Mouse (Mus musculus) small intestine, adult 2 months (tissue): ENCODE measurements at regions not wholly inside any gene's neighbourhood (a gene's known extent, or its start where the extent isn't known, plus 50 kb on each side); places are given as distances from the start of the nearest gene placed in this dataset.

Source experiments
- H3K27ac ChIP-seq: fragments of 200-500 bp; 2 replicates; pipeline ENCODE4 v1.5.1; 2012; ENCODE audit warnings: low read depth, low read length, control low read depth, inconsistent platforms; ENCODE audit not compliant: insufficient read depth
- H3K27me3 ChIP-seq: fragments of 200-500 bp; 2 replicates; pipeline ENCODE4 v1.6.1; 2012; ENCODE audit warnings: mild to moderate bottlenecking, moderate library complexity, low read length, inconsistent platforms; ENCODE audit not compliant: control insufficient read depth, insufficient read depth
- H3K36me3 ChIP-seq: fragments of 200-500 bp; 2 replicates; pipeline ENCODE4 v1.6.1; 2012; ENCODE audit warnings: mild to moderate bottlenecking, low read length, control low read depth, inconsistent platforms; ENCODE audit not compliant: control insufficient read depth, insufficient read depth
- H3K4me1 ChIP-seq: fragments of 200-500 bp; 2 replicates; pipeline ENCODE4 v1.6.1; 2012; ENCODE audit warnings: low read length, inconsistent platforms, mixed read lengths; ENCODE audit not compliant: control insufficient read depth, insufficient read depth, insufficient read length
- H3K4me3 ChIP-seq: fragments of 200-500 bp; 2 replicates; pipeline ENCODE4 v1.5.1; 2012; ENCODE audit warnings: low read depth, mild to moderate bottlenecking, control low read depth, inconsistent platforms, low read length, moderate library complexity
- CTCF ChIP-seq: fragments of 200-500 bp; IDR thresholded peaks from 2 replicates; pipeline ENCODE4 v1.5.1; 2012; ENCODE audit warnings: low read depth, mild to moderate bottlenecking, control low read depth, inconsistent platforms, low read length, moderate library complexity, mixed read lengths; ENCODE audit not compliant: insufficient replicate concordance, insufficient read length; ENCODE audit errors: extremely low read depth
- POLR2A ChIP-seq: fragments of 200-500 bp; IDR thresholded peaks from 2 replicates; pipeline ENCODE4 v1.6.1; 2012; ENCODE audit warnings: low read depth, mild to moderate bottlenecking, control low read depth, inconsistent platforms, low read length, moderate library complexity
- WGBS: fragments of 180-500 bp; shearing (Covaris S2); methylation state at CpG from one replicate; pipeline ENCODE4 v1.1.7; 2018; 5-methylcytosine and 5-hydroxymethylcytosine counted together

DNA sequence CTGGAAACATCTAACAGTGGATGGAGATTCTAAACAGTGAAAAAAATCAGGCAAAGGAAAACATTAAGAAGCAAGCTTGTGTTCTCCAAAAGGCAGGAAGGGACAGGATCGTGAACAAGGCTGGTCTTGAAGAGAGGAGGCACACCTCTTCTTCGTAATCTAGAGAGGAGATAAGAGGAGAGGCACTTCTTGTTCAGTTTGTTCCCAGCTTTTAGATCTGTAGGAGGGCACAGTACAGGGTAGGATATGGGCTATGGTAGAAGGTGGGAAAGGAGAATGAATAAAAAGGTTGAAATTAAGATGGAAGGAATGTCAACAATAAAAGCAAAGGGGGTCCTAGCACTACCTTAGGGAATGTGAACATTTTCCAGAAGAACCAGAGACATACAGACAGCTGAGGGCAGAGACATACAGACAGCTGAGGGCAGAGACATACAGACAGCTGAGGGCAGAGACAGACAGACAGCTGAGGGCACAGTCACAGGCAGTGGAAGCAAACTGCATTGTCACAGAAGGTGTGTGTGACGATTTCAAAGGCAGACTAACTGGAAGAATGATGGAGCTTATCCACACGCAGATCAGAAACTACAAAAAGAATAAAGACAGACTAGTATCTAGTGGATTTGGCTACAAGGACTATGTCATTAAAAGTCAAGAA, 50.6 kb upstream of the Gm47985 start:
- Histone ChIP-seq H3K4me1 (peaks cover 7% of the 10 kb centered on the region; the same call in 1 of the 2 replicates), H3K36me3 (no peaks in the 10 kb centered on the region), H3K27me3 (no peaks in the 10 kb centered on the region), H3K27ac (peak overlapping the region; percentile 75), H3K4me3 (no peak overlapping the region)
- TF ChIP-seq CTCF: no peak
- no peak for TF ChIP-seq POLR2A
- WGBS: 28% methylated on average over 4 of the region's 4 CpGs
